In the genomic region with DNA sequence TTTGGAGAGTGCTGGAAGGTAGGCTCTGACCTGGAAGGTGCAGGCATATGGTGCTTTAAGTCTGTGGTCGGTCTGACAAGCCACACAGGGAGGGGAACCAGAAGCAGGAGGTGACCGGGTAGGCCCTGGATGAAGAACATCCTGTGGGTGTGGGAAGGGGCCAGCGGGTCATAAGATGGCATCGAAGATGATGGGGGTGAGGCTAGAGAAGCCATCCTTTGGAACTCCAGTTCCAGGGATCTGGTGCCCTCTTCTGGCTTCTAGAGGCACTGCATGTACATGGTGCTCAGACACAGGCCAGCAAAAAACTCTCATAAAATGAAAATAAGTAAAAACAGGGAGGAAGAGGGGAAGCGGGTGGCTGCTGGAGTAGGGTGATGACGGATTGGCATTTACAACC, we compare ENCODE assay signal across 8 mouse cellular contexts. TPM values are rescaled to one million over a fixed set of nuclear protein-coding genes. Genes with fewer than 3 reads are reported as not detected.
DNase-seq lines count a peak whose midpoint lies in the region; ATAC-seq and TF ChIP-seq lines count a peak whose summit lies in the region.

No protein-coding gene starts in this region.

- peak; percentile 78 for TF ChIP-seq CTCF in brain, embryonic 14.5 days (IDR thresholded peaks at IDR 0.05; ENCODE audit: borderline replicate concordance, extremely low read depth, insufficient read depth, insufficient read length)
- TF ChIP-seq CTCF in midbrain, postnatal 0 days (IDR thresholded peaks at IDR 0.05) = peak; percentile 93

- H3K4me1 ChIP-seq in intestine, embryonic 15.5 days (replicated peaks) = no peaks in the 10 kb centered on the region
- H3K4me1 ChIP-seq in midbrain, postnatal 0 days (ENCODE audit: insufficient read depth, low read length) = no peaks in the 10 kb centered on the region
- no peaks in the 10 kb centered on the region for H3K4me1 ChIP-seq in stomach, embryonic 16.5 days (ENCODE audit: control insufficient read depth, insufficient read depth, low read length)

- no peak overlapping the region for H3K27ac ChIP-seq in intestine, embryonic 15.5 days
- H3K27ac ChIP-seq in midbrain, postnatal 0 days (ENCODE audit: low read depth, low read length) = no peak overlapping the region
- no peak overlapping the region for H3K27ac ChIP-seq in stomach, embryonic 16.5 days (ENCODE audit: low read length)

- TF ChIP-seq POLR2A in brain, embryonic 14.5 days (IDR thresholded peaks at IDR 0.05; ENCODE audit: borderline replicate concordance, extremely low read depth, insufficient read depth, insufficient read length, poor library complexity, severe bottlenecking) = no peak

- H3K9ac ChIP-seq in intestine, embryonic 15.5 days = no peak overlapping the region
- no peak overlapping the region for H3K9ac ChIP-seq in midbrain, postnatal 0 days (replicated peaks; ENCODE audit: low read length, poor library complexity, severe bottlenecking)
- H3K9ac ChIP-seq in stomach, embryonic 16.5 days (ENCODE audit: low read length) = no peak overlapping the region

- H3K9me3 ChIP-seq in intestine, embryonic 15.5 days = no peaks in the 10 kb centered on the region
- no peaks in the 10 kb centered on the region for H3K9me3 ChIP-seq in midbrain, postnatal 0 days (ENCODE audit: low read length)
- H3K9me3 ChIP-seq in stomach, embryonic 16.5 days (replicated peaks; ENCODE audit: control insufficient read depth, low read length) = no peaks in the 10 kb centered on the region

- 0 out of 2 replicates have a peak, but pooled peaks cover 3% of the 10 kb centered on the region for H3K36me3 ChIP-seq in intestine, embryonic 15.5 days
- H3K36me3 ChIP-seq in midbrain, postnatal 0 days (ENCODE audit: insufficient read depth, low read length) = peaks cover 26% of the 10 kb centered on the region
- 0 out of 2 replicates have a peak, but pooled peaks cover 4% of the 10 kb centered on the region for H3K36me3 ChIP-seq in stomach, embryonic 16.5 days (ENCODE audit: control insufficient read depth, insufficient read depth, low read length)

- H3K4me2 ChIP-seq in intestine, embryonic 15.5 days (replicated peaks) = no peak overlapping the region
- no peak overlapping the region for H3K4me2 ChIP-seq in midbrain, postnatal 0 days (ENCODE audit: low read depth, low read length, poor library complexity, severe bottlenecking)
- H3K4me2 ChIP-seq in stomach, embryonic 16.5 days (ENCODE audit: low read depth, low read length) = no peak overlapping the region

- WGBS in intestine, embryonic 15.5 days = 43% methylated on average over 6 of the region's 6 CpGs
- 66% methylated on average over 6 of the region's 6 CpGs for WGBS in midbrain, postnatal 0 days
- 45% methylated on average over 6 of the region's 6 CpGs for WGBS in stomach, embryonic 16.5 days

- DNase-seq in left cerebral cortex, adult 18-20 months (ENCODE audit: low spot score in 2 of 2) = peak; percentile 59 to 72
- DNase-seq in left cerebral cortex, adult 11 months (ENCODE audit: low spot score) = no peak
- peak; percentile 75 for DNase-seq in brain, embryonic 14.5 days (ENCODE audit: low read depth)
- peak; percentile 72 for DNase-seq in liver
- DNase-seq in midbrain, postnatal 0 days (ENCODE audit: low spot score) = peak; percentile 66

- peak; percentile 56 for ATAC-seq in erythroid progenitor cell, adult 5-6 weeks (replicated peaks; ENCODE audit: low FRiP score, poor library complexity, severe bottlenecking)
- peak; percentile 39 for ATAC-seq in intestine, embryonic 15.5 days
- peak; percentile 70; the same call in 1 of the 2 replicates for ATAC-seq in midbrain, postnatal 0 days (ENCODE audit: low FRiP score)
- peak; percentile 41; the same call in 1 of the 2 replicates for ATAC-seq in stomach, embryonic 16.5 days (ENCODE audit: insufficient read depth, low FRiP score)

- no peaks in the 10 kb centered on the region for H3K27me3 ChIP-seq in intestine, embryonic 15.5 days (replicated peaks)
- H3K27me3 ChIP-seq in midbrain, postnatal 0 days (ENCODE audit: insufficient read depth, low read length) = no peaks in the 10 kb centered on the region
- H3K27me3 ChIP-seq in stomach, embryonic 16.5 days (ENCODE audit: control insufficient read depth, insufficient read depth, low read length) = no peaks in the 10 kb centered on the region

- H3K4me3 ChIP-seq in intestine, embryonic 15.5 days (replicated peaks) = no peak overlapping the region
- H3K4me3 ChIP-seq in midbrain, postnatal 0 days (ENCODE audit: low read depth, low read length) = no peak overlapping the region
- H3K4me3 ChIP-seq in stomach, embryonic 16.5 days (replicated peaks; ENCODE audit: low read length) = no peak overlapping the region

RNA-seq across cellular contexts. Expression of gene Kidins220, which starts 22.6 kb away (rescaled TPM):
- total RNA-seq in left cerebral cortex, adult 18-20 months (2021) = 100 to 1,000 TPM; 322 to 340 TPM
- 205 and 265 TPM in 2 replicates for polyA plus RNA-seq in brain, embryonic 14.5 days (2012; rRNA removed)
- total RNA-seq in erythroid progenitor cell, adult 5-6 weeks (2015; ENCODE audit: low replicate concordance) = 38.6 and 52.6 TPM in 2 replicates
- 32.7 and 42.7 TPM in 2 replicates for total RNA-seq in erythroid progenitor cell, adult 5-6 weeks (2017; ENCODE audit: low replicate concordance)
- polyA plus RNA-seq in intestine, embryonic 15.5 days (2015; fragmentation: Nextera tagmentation; extraction: Ambion mirVana) = 20.1 and 21.8 TPM in 2 replicates
- total RNA-seq in midbrain, postnatal 0 days (2014; rRNA removed) = 295 and 357 TPM in 2 replicates
- 98.2 and 104 TPM in 2 replicates for polyA plus RNA-seq in midbrain, postnatal 0 days (2015; fragmentation: Nextera tagmentation; extraction: Ambion mirVana)
- polyA plus RNA-seq in stomach, embryonic 16.5 days (2015; fragmentation: Nextera tagmentation; extraction: Ambion mirVana) = 30.1 and 32.7 TPM in 2 replicates
